Mouse (Mus musculus) midbrain, postnatal 0 days (tissue): Measurements from ENCODE around the gene Usp8. TPM values are rescaled to one million over a fixed set of nuclear protein-coding genes. Genes with fewer than 3 reads are reported as not detected.

Experiments
- ATAC-seq: fragments of 200-750 bp; cut with Nextera tagmentation; 2 replicates; pipeline ENCODE4 v1.8.0; 2017; ENCODE audit warnings: moderate number of reproducible peaks, mild to moderate bottlenecking, moderate TSS enrichment, moderate library complexity; ENCODE audit not compliant: low FRiP score
- DNase-seq: peaks from one replicate; pipeline ENCODE4 v3.0.0-alpha.2; 2015; ENCODE audit warnings: low spot score
- H3K27ac ChIP-seq: fragments of 300-500 bp; sonication (generic); 2 replicates; pipeline ENCODE4 v1.5.1; 2014; ENCODE audit warnings: low read depth, mild to moderate bottlenecking, low read length, mixed read lengths
- H3K27me3 ChIP-seq: fragments of 300-500 bp; sonication (generic); 2 replicates; pipeline ENCODE4 v1.6.1; 2014; ENCODE audit warnings: low read length, control low read depth, mixed read lengths; ENCODE audit not compliant: insufficient read depth
- H3K36me3 ChIP-seq: fragments of 300-500 bp; sonication (generic); 2 replicates; pipeline ENCODE4 v1.6.1; 2014; ENCODE audit warnings: low read length, control low read depth, mixed read lengths; ENCODE audit not compliant: insufficient read depth
- H3K4me1 ChIP-seq: fragments of 300-500 bp; sonication (generic); 2 replicates; pipeline ENCODE4 v1.6.1; 2014; ENCODE audit warnings: mild to moderate bottlenecking, control low read depth, antibody characterized with exemption, low read length, mixed read lengths; ENCODE audit not compliant: insufficient read depth
- H3K4me2 ChIP-seq: fragments of 300-500 bp; sonication (generic); 2 replicates; pipeline ENCODE4 v1.6.1; 2014; ENCODE audit warnings: low read depth, mild to moderate bottlenecking, low read length, mixed read lengths; ENCODE audit not compliant: poor library complexity, severe bottlenecking
- H3K4me3 ChIP-seq: fragments of 300-500 bp; sonication (generic); 2 replicates; pipeline ENCODE4 v1.5.1; 2014; ENCODE audit warnings: low read depth, mild to moderate bottlenecking, low read length, moderate library complexity
- H3K9ac ChIP-seq: fragments of 300-500 bp; sonication (generic); replicated peaks from 2 replicates; pipeline ENCODE4 v1.6.1; 2014; ENCODE audit warnings: mild to moderate bottlenecking, low read length, moderate library complexity, mixed read lengths; ENCODE audit not compliant: poor library complexity, severe bottlenecking
- H3K9me3 ChIP-seq: fragments of 300-500 bp; sonication (generic); 2 replicates; pipeline ENCODE4 v1.6.1; 2016; ENCODE audit warnings: low read length, control low read depth
- CTCF ChIP-seq: IDR thresholded peaks from 2 replicates; pipeline ENCODE4 v1.5.1; 2016; ENCODE audit warnings: antibody characterized with exemption, mild to moderate bottlenecking
- WGBS: fragments of 180-500 bp; shearing (Covaris S2); extraction: QIAGEN DNeasy Blood & Tissue Kit; methylation state at CpG from one replicate; pipeline ENCODE4 v1.1.7; 2014; 5-methylcytosine and 5-hydroxymethylcytosine counted together
- polyA plus RNA-seq: library from polyadenylated mRNA; unstranded; fragments of >200 nt; fragmentation: Nextera tagmentation; extraction: Ambion mirVana; gene quantifications from 2 replicates; pipeline ENCODE4 v1.2.1, GENCODE M21; 2015
- total RNA-seq: library from RNA; depleted of rRNA; stranded (reverse); fragments of >200 nt; gene quantifications from 2 replicates; pipeline ENCODE4 v1.2.3, GENCODE M21; 2014

The Usp8 gene
- total and polyA plus RNA-seq, 2 experiments from 2014 or later, result 17.8 to 18.6 TPM

- Histone ChIP-seq H3K4me3 (no peak overlapping the region), H3K36me3 (no peaks in the 10 kb centered on the region), H3K27me3 (no peaks in the 10 kb centered on the region), H3K27ac (no peak overlapping the region), H3K9ac (no peak overlapping the region), H3K4me1 (no peaks in the 10 kb centered on the region), H3K9me3 (no peaks in the 10 kb centered on the region), H3K4me2 (no peak overlapping the region)
- ATAC-seq (no peak), DNase-seq (no peak)
- no peak for TF ChIP-seq CTCF
- 69% methylated on average over 4 of the region's 4 CpGs for WGBS
Measured at GRCm38 (mm10) chr2:126775951-126776350, 68.8 kb downstream of the Usp8 start.

- WGBS, result 70% methylated on average over 1 of the region's 1 CpGs
Measured at GRCm38 (mm10) chr2:126776416-126776815, 69.3 kb downstream of the Usp8 start.

GRCm38 (mm10) chr2:126778806-126779205 is 71.7 kb downstream of the Usp8 start:
- H3K4me2 ChIP-seq, result no peak overlapping the region
- WGBS, result 85% methylated on average over 4 of the region's 4 CpGs
- DNase-seq, result no peak

More at GRCm38 (mm10) chr2:126776416-126776815, 69.3 kb downstream of the Usp8 start:
- no peak for ATAC-seq
- no peaks in the 10 kb centered on the region for H3K9me3 ChIP-seq
- H3K4me1 ChIP-seq, result no peaks in the 10 kb centered on the region
- H3K4me3 ChIP-seq, result no peak overlapping the region
- no peaks in the 10 kb centered on the region for H3K36me3 ChIP-seq
- TF ChIP-seq CTCF, result no peak
- no peak overlapping the region for H3K9ac ChIP-seq
- no peaks in the 10 kb centered on the region for H3K27me3 ChIP-seq
- H3K27ac ChIP-seq, result no peak overlapping the region
- no peak overlapping the region for H3K4me2 ChIP-seq
- no peak for DNase-seq

GRCm38 (mm10) chr2:126780286-126780685 is 73.2 kb downstream of the Usp8 start:
- Histone ChIP-seq H3K9ac (no peak overlapping the region), H3K4me2 (no peak overlapping the region), H3K9me3 (no peaks in the 10 kb centered on the region), H3K27me3 (no peaks in the 10 kb centered on the region), H3K4me1 (no peaks in the 10 kb centered on the region), H3K36me3 (no peaks in the 10 kb centered on the region), H3K4me3 (no peak overlapping the region), H3K27ac (no peak overlapping the region)
- DNase-seq, result no peak
- ATAC-seq, result no peak
- TF ChIP-seq CTCF, result no peak
- 92% methylated on average over 10 of the region's 10 CpGs for WGBS

More at GRCm38 (mm10) chr2:126778806-126779205, 71.7 kb downstream of the Usp8 start:
- Histone ChIP-seq H3K27me3 (no peaks in the 10 kb centered on the region), H3K9me3 (no peaks in the 10 kb centered on the region), H3K4me1 (no peaks in the 10 kb centered on the region), H3K36me3 (no peaks in the 10 kb centered on the region), H3K9ac (no peak overlapping the region), H3K4me3 (no peak overlapping the region), H3K27ac (no peak overlapping the region)
- no peak for ATAC-seq
- TF ChIP-seq CTCF, result no peak

DNA sequence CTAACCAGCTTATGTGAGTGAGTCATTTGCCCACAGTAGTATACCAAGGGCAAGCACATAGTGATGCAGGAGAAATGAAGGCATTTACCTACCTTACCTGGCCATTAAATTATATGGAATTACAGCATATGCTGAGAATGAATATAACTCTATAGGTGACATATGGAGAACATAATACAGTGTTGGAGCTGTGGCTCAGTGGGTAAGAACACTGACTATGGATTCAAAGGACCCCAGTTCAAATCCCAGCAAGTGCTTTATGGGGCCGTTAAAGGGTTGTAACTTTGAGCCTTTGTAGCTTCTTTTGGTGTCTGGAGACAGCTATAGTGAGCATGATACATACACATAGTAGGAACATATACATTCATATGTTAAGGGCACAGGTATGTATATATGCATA is 74.3 kb downstream of the Usp8 start:
- TF ChIP-seq CTCF, result no peak
- 97% methylated on average over 1 of the region's 1 CpGs for WGBS
- H3K27ac ChIP-seq, result no peak overlapping the region
- no peak overlapping the region for H3K4me3 ChIP-seq
- DNase-seq (no peak), ATAC-seq (no peak)
- no peaks in the 10 kb centered on the region for H3K27me3 ChIP-seq
- no peak overlapping the region for H3K9ac ChIP-seq
- H3K4me2 ChIP-seq, result no peak overlapping the region
- no peaks in the 10 kb centered on the region for H3K9me3 ChIP-seq
- H3K4me1 ChIP-seq, result no peaks in the 10 kb centered on the region
- no peaks in the 10 kb centered on the region for H3K36me3 ChIP-seq

- DNase-seq (peak; percentile 89), ATAC-seq (no peak)
- H3K9me3 ChIP-seq, result no peaks in the 10 kb centered on the region
- WGBS, result 81% methylated on average over 3 of the region's 3 CpGs
- TF ChIP-seq CTCF, result peak; percentile 63
- H3K36me3 ChIP-seq, result no peaks in the 10 kb centered on the region
- no peak overlapping the region for H3K9ac ChIP-seq
- no peak overlapping the region for H3K4me2 ChIP-seq
- H3K27ac ChIP-seq, result no peak overlapping the region
- no peak overlapping the region for H3K4me3 ChIP-seq
- no peaks in the 10 kb centered on the region for H3K27me3 ChIP-seq
- H3K4me1 ChIP-seq, result no peaks in the 10 kb centered on the region
Measured at GRCm38 (mm10) chr2:126782433-126782832, 75.3 kb downstream of the Usp8 start.
